Mouse (Mus musculus) urinary bladder, postnatal 10 days (tissue): ENCODE measurements around the gene Fbxw10.

Source experiments
- DNase-seq: peaks from one replicate; pipeline ENCODE4 v3.0.0; 2022; ENCODE audit warnings: low spot score

Fbxw10 gene

DNA sequence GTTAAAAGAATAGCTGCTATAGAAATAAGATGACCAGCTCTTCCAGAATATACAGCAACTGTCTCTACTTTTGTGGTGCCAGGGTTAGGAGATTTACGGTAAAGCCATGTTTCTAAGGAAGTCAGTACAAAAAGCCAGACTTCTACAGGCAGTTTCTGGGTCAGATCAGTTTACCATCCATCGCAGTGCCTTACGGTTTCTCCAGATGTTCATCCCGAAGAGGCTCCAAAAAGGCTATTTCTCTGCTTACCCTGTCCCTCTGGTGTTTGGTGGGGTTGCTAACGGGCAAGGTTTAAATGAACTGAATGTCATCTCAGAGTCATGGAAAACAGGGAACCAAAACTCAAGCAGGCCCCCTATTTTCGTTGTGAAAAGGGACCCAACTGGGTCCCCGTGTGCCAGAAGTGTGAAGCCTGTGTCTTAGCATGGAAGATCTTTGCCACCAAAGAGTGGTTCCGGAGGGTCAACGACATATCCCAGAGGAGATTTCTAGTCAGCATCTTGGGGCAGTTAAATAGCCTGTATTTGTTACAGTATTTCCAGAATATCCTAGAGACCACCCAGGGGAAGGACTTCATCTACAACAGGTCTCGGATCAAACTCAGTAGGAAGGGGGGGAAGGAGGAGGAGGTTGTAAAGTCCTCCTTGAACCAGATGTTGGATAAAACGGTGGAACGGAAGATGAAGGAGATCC is at the start of gene Fbxw10:
Gene Fbxw10 (plus strand): TSS at position 109 of the 694 bp plus-strand sequence.
- DNase-seq: no peak

DNA sequence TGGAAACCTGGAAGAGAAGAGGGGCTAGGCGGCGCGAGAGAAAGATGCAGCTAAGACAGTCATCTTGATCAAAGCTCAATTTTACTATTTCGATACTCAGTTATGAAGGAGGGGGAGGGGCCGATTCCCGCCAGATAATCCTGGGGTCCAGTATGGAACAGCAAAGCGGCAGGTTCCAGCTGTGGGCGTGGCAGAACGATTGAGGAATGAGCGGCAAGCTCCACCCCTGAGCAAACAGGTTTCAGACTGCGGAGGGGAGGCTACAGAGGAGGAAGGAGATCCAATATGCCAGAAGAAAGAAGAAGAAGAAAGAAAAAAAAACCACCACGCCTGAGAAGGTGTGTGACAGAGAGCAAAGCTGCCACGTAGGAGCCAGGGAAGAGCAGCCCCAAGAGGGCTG is 42.8 kb upstream of the Fbxw10 start:
- no peak for DNase-seq

DNA sequence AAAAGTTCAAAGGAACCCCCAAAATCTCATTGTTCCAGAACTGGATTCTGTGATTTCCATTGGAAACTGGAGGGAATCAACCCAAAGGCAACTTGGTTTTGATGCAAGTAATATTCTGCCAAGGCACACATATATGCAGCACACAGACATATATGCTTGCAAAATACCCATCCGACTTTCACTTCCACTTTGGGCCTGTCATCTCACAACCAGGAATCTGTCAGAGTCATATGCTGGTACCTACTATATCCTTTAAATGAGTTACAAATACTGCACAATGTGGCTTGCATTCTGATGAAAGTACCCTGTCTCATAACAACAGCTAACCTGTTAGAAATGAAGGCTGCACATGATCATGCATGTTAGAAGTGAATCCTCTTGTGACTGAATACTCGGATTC is 38.9 kb upstream of the Fbxw10 start:
- no peak for DNase-seq

DNA sequence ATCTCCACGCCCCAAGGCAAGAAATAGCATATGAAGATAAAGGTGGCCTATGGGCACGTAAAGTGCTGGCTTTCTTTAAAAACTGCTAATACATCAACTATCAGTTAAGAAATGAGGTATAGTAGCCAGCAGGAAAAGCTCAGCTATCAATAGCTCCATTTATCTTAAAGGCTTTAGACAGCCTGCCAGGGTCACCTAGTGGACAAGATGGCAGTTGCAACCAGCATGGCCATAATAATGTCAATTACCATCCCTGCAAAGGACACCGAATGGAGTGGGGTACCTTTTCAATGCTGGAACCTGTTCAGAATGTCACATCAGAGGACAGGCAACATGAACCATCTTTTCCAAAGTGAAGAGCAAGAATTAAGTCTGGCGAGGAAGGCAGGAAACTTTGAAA is 37.7 kb upstream of the Fbxw10 start:
- DNase-seq: no peak

DNA sequence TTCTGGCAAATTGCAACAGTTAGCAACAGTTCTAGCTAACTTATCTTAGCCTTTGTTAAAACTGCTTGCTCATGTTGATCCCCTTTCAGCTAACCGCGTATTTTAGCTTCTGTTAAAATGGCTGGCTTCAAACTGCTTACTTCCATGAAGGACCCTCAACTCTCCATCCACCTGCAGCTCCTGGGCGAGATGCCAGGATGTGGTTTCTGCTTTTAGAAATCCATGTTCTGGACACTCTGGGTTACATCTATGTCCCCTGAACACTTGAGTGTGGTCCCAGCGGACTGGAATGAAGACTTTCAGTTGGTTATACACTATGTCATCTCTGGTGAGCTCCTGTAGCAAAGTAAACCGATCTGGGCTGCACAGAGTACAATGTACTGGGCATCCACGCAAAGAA is 34.6 kb upstream of the Fbxw10 start:
- DNase-seq: no peak

DNA sequence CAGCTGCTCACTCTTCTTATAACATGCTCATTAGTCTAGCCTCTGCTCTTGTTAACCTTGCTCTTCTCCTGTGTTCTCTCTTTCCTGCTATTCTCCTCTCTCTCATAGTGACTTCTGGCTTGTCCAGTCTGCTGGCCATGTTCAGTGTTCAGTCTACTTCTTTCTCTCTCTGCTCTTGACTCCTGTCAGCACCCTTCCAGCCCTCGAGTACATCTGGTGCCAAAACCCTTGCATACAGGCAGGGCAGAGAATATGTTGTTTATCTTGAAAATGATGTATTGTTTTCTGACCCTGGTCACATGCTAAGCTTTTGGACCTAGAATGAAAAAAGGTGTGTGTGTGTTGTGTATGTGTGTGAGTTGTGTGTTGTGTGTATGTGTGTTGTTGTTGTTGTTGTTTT is 33.4 kb upstream of the Fbxw10 start:
- DNase-seq: no peak

DNA sequence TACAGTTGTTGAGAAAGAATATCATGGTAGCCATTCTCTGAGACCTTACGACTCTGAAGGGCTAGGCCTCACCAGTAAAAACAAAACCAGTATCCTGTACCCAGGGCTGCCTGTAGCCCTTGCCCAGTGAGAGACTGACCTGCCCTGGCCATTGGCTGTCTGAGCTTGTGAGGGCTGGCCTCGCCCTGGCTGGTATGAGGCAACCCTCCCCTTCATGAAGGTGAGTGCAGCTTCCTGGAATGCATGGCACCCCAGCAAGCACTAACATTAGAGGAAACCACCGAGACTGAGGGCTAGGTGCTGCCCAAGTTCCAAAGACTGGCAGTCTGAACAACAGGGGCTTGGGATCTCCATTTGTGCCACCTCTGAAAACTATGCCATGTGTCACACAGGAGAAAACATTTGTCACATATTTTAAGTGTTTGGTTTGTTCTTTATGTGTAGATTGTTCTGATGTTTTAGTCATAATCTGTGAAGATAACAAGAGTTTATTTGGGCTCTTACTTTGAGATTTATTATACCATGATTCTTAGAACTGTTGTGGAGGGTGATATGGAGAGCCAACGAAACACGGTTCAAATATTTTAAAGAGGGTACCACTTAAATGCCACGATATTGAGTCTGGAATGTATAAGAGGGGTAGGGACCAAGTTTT is 32.8 kb upstream of the Fbxw10 start:
- DNase-seq: no peak

DNA sequence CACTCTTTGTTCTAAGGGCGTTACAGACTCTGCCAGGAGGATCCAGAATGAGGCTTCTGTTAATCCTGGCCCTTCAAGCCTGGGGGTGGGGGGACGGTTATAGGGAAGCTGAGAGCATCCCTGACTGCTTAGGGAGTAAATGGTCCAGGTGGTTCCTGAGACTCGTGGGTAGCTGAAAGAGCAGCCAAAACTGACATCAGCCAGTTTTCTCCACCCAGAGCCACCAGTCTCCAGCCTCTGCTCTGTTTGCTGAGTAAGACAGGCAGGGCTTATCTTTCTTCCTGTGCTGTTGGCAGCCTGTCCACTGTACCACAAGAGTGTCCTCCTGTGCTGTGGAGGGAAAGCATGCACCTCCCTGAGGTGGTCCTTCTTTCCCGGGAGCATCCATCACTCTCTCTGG is 32.2 kb upstream of the Fbxw10 start:
- DNase-seq: no peak

DNA sequence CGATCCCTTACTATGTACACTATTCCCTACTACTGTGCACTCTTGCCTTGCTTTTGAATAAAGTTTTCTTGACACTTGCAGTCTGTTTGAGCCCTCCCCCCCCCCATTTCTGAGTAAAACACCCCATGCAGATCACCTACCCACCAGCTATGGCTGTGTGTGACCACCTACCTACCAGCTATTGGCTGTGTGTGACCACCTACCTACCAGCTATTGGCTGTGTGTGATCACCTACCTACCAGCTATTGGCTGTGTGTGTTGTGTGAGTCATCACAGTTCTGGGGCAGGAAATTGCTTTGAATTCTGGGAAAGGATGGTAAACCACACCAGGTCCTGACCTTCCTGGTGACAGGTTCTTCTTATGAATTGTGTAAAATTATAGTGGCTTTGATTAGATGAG is 31.4 kb upstream of the Fbxw10 start:
- DNase-seq: no peak

DNA sequence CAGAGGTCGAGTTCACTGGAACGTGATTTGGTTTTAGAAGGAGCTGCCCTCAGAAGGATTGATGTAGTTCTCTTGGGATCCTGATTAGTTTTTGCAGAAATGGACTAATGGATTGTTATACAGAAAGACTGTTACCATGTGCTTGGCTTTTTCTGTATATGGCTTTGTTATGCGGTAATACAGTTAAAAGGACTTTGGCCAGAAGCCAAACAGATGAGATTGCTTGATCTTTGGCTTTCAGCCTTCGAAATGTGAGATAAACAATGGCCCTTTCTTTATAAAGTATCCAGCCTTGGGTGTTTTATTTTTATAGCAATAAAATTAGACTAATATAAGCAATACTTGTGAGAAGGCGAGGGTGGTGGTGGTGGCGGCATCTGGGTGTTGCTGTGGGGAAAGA is 30.3 kb upstream of the Fbxw10 start:
- DNase-seq: no peak

DNA sequence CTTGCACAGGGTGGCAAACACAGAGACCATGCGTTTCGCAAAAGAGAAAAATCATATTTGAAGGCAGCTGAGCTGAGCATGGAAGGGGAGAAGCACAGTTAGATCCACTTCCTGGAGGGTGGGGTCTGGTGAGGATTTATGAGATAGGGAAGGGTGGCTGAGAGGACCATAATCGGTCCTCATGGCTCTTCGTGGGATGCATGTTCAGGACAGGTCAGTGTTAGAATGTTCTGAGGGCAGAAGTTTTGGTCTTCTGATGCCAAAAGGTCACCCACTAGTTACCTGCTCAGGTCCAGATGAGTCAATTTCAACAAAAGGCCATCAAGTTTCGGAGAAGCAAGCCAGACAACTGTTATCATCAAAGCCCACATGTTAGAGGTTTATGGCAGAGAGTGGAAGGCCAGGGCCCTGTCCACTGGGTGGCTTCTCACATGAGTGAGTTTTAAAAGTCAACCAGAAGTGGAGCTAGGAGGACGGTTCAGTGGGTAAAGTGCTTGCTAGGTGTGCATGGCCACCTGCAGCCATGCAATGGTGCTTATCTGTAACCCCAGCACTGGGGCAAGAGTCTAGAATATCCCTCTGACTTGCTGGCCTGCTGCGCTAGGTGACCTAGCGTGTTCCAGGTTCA is 27.7 kb upstream of the Fbxw10 start:
- DNase-seq: no peak

DNA sequence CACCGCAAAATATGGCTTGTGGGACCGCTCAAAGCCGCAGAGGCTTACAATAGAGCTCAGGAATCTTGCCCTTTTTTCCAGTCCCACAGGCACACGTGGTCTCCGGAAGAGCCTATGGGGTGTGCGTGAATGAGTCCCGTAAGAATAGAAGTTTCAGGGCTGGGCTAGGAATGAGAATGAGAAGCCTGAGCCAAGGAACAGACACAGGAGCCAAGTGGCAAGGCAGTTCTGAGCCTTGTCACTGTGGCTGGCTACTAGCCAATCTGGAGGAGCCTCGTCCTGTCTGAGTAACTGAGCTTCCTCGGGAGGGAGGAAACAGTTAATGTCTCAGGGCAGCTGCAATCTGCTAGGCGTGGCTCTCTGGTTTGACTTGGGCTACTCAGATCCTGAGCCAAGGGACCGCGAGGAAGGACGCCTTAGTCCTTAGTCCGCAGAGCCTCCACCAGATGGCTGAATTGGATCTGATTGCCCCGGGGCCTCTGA is 26.8 kb upstream of the Fbxw10 start, which contains the start of gene Trim16:
Gene Trim16 (plus strand): TSS at position 173 of the 483 bp plus-strand sequence.
- DNase-seq: peak; percentile 20

DNA sequence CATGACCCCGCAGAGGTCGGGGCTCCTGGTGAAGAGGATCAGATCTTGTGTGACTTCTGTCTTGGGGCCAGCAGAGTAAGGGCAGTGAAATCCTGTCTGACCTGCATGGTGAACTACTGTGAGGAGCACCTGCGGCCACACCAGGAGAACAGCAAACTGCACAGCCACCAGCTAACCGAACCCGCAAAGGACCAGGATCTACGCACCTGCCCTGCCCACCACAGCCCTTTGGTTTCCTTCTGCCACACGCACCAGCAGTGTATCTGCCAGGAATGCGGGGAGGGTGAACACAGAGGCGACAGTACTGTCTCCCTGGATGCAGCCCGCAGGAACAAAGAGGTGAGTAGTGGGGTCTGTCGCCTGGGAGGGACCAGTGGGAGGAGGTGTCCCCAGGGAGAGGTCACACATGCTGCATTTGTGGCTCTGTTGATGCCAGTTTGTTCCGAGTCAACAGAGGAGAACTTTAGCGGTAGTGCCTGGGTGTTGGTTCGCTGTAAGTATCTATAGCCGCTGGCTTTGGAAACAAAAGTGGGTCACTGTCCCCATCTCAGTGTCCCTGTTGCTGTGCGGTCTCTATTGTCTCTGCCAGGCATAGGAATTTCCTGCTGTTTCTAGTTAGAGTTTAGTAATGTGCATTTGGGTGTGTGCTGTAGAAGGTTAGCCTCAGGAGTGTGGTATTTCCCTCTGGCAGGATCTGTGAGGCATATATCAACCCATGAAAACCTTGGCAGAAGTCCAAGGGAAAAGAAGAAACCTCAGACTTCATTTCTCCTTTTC is 26.0 kb upstream of the Fbxw10 start:
- no peak for DNase-seq

DNA sequence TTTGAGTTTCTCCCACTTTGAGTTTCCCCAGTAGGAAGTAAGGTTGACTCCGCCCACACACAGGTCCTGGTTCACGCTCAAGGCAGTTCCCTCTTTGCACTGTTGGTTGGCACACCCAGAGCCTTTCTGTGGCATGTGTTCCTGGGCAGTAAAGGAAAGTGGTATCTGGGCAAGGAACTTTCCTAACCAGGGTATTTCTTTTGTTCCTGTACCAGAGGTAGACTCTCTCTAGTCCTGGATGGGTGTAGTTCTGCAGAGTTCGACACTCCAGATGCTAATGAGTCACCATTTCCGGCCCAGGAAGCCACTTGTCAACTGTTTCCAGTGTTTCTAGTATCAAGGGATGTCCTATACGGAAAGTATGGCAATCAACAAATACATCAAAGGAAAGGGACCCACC is 25.0 kb upstream of the Fbxw10 start:
- DNase-seq: no peak

DNA sequence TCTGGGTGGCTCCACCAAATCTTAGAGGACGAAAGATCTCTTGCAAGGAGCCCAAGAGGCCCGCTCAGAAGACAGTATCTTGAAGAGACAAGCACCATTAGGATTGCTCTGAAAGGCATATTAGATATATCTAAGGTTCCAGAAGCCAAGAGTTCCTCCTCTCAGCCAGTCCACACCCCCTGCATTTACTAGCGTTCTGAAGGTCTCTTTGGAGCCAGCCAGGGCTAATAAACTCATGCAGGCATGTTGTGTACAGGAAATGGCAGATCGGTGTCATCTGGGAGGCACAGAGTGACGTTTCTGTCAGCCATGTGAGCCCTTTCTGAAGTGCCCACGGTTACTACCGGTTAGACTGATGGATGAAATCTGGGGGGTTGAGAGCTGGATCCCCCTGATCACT is 22.7 kb upstream of the Fbxw10 start:
- DNase-seq: no peak

DNA sequence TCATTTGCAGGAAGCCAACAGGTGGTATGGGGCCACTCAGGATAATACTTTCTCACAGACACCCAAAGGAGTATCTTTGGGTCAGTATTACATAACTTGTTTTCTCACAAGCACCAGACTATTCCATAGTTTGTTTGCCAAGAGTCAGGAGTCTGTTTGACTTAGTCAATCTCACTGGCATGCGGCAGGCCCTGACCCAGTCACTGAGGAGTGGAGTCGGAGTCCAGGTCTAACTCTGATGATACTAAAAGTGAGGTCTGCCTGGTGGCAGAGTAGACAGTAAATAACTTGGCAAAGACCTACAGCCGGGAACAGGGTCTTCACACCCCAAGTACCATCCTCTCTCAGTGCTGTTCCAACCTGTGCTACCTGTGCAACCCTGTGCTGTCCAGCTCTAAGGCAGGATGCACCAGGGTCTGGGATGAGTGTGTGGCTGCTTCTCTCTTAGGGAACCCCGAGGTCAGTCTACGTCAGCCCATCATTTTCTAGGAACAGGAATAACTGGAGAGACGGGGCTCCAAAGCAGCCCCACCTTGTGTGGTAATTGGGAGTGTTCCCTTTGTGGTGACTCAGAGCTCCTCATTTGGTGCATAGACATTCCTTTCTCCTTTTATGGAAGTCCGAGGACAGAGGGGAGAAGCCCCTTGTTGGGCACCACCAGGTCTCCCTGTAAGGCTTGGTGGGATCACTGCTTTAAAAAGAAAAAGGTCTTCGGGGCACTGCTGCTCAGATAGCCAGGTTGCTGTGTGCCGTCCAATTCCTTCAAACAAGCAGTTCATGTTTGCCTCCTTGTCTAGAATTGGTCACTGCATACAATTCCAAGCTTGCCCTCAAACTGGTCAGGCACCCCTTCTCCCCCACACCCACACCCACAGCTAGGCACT is 21.4 kb upstream of the Fbxw10 start:
- no peak for DNase-seq

DNA sequence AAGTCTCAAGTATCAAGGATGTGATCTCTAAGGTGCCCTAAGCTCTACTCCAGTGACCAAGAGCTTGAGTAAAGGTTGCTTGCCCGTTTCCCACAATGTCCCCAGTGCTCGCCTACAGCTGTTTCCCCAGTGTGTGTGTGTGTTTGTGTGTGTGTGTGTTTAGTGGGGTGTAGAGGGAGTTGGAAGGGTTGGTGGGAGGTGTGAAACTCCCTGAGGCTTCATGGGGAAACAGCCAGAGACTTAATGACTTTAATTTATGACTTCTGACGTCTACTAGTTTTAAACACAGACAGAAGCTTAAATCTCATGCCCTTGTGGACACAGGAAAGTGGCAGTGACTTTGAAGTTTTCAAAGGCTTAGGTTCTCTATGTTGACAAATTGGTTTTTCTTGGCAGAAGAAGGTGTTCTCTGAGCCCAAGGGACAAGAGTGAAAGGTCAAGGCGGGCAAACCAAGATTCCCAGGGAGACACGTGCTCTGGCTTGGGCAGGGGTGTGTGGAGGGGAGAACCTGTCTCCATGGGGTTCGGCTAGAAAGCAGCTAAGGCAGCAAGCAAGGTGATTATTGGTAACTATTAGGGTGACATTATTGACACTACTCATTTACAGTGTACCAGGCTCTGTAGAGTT is 20.6 kb upstream of the Fbxw10 start:
- no peak for DNase-seq

DNA sequence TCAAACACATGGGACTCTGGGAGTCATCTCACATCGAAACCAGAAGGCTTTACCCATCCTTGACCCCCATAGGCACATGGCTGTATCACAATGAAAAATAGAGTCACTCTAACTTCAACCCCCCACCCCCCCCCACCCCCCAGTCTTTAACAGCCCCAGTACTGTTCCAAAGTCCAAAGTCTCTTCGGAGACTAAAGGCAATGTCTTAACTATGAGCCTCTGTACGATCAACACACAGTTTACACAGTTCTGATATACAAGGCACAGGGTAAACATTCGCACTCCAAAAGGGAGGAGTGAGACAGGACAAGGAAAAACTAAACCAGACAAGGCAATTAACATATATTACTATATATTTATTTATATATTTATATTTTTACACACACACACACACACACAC is 19.7 kb upstream of the Fbxw10 start:
- no peak for DNase-seq

DNA sequence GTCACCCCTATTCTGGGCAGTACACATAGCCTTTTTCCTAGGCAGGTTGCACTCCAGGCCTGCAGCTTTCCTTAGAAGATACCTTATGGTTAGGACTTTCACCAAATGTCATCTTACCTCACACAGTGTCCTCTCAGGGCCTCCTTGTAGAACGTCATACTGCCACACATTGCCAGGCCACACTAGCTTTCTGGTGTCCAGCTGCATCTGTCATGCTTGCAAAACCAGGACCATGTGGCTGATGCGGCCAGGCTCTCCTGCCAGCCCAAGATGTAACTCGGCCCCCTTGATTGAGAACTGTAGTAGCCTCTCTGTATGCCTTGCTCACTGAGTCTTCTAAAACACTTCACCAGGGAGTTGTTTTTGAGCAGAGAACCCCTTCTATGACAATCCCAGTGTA is 19.0 kb upstream of the Fbxw10 start:
- no peak for DNase-seq

DNA sequence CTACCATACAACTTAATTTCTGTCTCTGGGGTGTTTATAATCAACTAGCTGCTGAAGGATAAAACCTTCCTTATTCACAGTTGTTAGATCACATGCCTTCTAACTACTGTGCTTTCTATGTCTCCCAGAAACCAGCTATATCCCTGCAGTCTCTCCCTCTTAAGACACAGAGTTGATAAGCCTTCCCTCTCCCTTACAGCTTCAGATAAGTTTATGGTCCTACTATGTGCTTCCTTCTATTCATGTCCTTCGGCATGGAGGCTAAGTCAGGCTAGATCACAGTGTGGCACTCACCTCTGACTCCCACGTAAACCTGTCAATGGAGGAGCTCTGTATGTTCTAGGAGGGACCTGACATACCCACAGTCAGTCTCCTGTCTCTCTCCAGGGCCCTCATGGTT is 16.5 kb upstream of the Fbxw10 start:
- no peak for DNase-seq

DNA sequence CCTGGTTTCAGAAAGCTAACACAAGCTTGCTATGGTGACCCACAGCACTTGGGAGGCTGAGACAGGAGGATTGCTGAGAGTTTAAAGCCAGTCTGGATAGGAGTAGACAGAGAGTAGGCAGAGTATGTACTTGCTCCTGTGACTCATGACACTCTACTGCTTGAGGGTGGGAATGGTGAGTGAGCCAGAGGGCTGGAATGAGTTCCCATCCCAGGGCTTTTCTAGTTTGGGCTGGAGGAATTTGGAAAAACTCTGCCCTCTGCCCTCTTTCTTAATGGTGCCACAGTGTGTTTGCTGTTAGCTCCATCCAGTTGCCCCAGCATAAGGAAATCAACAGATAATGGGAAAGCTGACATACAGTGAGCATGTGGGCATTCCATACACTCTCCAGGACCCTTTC is 15.0 kb upstream of the Fbxw10 start:
- no peak for DNase-seq
